Mouse (Mus musculus) layer of hippocampus, postnatal 10 days (tissue): ENCODE measurements around the gene Eps8. TPM values are rescaled to one million over a fixed set of nuclear protein-coding genes. Genes with fewer than 3 reads are reported as not detected.

ENCODE experiments used
- DNase-seq, 2 experiments: peaks; one replicate each; pipeline ENCODE4 v3.0.0; 2021; ENCODE audit warnings: low spot score in 2 of 2
- total RNA-seq, 2 experiments: library from RNA; stranded (reverse); gene quantifications; 2 replicates each; pipeline ENCODE4 v1.2.3; 2021

Gene Eps8
- total RNA-seq, 2 experiments from 2014 or later, result 55.5 to 58.6 TPM

DNA sequence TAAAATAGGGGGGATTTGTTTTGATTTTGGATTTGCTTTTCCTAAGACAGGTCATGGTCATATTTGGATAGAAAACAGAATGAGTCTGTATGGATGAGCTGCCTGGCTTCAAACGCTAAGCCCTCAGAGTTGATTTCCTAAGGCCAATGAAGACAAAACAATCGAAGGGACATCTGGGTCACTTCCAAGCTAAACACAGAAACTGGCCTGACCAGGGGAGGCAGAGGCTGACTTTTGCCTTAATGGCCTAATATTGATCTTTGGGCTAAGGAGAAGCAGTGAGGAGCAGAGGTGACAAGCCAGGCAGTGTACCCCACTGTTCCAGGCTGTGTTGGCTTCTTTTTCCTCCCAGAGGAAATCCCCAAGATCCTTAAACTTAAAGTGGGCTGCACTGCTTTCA, 33.7 kb downstream of the Eps8 start:
- DNase-seq, result no peak

DNA sequence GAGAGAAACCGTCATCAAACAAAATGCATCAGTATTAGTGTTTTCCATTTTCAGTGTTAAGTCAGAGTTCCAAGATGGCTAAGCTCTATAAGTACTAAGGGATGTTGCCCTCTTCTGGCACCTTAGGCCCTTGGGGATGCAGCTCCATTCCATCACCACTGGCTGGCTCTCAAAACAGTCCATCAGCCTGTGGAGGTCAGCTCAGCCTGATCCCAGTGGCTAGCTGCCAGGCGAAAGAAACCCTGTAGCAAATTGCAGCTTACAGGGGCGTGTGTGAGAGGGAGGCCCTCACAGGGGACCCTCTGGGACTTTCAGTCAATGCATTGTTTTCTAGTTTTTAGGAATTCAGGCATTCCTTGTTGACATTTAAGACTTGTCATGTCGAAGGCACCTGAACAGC, 40.8 kb downstream of the Eps8 start:
- DNase-seq, result no peak

DNA sequence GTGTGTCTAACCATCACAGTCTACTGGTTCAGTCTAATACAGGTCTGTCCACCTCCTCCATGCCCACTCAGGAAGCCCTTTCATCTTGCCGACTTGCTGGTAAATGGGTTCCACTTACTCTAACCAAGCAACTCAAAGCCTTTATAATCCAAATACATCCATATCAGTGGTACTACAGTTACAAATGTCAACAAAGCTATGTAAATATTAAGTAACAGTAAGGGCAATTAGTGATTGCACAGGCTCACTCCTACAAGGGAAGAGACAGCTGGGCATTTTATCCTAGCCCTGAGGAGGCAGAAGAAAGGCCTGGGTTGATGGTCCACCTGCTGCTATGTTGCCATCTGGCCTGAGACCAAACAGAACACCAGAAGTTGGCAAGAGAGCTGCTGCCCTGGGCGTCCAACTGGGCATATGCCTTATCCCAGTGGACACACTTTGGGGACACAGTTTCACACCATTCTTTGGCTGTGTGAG, 42.6 kb downstream of the Eps8 start:
- peak in 1 of 2 experiments; percentile 24 for DNase-seq

DNA sequence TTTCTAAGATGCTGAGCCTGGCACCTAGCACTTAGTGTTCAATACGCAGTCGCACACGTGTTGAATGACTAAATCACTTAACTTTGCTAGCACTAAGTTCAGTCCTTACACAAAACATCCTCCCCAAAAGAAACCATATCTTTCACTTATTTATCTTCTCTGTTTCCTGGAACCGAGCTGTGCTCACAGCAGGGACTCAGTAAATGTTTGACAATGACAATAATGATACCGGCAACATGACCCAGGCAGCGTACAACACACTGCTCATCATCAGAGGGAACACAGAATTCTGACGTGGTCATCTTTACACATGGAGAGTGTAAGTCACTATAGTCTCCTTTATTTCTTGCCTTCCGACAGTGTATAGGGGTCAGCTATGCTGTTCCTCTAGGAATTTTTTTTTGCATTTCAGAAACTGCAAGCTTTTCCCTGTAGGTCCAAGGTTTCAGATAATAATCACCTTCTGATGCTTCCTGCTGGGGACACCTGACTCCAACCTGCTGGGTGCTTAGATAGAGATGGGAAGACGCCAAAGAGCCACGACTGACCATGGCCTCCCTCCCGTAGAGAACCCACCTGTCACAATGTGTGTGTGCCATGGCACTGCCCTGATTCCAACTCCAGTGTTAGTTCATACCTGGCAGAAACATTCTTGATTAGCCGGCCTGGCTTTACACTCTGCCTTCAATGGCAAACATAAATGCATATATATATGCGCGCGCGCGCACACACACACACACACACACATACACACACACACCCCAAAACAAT, 46.3 kb downstream of the Eps8 start:
- no peak for DNase-seq

DNA sequence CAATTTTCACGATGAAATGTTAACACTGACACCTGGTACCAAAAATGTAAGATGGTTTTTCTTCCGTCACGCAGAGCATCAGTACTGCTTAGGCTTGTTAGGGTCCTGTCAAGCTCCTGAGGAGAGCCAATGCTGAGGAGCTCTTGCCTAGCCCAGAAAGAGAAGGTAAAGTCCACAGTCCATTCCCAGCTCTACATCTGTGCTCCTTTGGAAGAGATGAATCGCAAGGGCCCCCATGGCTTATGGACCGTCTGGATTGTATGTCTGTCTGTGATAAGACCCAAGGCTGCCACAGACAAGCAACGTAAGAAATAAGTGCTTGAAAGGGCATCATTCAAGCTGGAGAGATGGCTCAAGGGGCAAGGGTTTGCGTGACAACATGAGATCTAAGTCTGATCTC, 48.1 kb downstream of the Eps8 start:
- DNase-seq, result no peak

DNA sequence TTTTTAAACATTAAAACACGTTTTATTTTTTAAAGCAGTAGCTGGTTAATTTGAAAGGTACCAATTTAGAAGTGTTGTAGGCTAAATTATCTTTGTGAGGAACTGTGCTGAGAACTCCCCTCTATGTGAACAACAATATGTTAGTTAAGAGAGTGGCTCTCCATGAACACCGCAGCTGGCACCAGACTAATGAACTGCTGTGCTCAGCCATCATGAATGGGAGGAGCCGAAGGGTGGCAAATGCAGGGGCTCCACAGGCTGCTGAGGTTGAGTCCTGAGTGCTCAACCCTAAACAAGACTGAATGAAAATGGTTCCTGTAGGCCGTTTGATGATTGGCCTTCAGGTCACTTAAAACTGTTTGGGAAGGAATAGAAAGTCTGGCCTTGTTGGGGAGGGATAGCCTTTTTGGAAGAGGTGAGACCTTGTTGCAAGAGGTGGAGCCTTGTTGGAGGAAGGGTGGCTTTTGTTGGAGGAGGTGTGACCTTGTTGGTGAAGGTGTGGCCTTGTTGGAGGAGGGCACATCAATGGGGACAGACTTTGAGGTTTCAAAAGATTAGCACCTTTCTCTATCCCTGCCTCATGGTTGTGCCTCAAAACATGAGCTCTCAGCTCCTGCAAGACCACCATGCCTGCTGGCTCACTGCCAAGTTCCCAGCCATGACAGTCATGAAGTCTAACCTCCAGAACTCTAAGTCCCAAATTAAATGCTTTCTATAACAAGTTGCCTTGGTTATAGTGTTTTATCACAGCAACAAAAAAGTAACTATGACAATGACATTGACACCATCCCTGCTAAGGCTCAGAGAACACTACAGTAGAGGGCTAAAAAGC, 50.0 kb downstream of the Eps8 start:
- DNase-seq, result no peak

DNA sequence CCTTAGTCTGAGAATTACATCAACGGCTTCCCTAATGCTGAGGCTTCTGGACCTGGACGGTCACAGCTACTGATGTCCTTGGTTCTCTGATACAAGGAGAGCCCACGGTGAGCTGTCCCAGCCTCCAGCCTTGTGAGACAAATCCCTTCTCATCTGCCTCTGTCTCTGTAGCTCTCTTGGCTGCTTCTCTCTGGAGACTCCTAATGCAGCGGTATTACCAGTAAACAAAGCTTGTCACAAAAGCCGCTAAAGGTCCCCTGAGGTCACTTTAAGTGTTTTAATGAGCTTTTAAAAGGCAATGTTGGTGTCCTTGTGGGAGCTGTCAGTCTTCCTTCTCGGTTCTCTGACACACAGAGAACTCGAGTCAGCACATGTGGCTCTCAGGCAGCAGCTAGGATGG, 56.4 kb downstream of the Eps8 start:
- DNase-seq, result no peak

GRCm38 (mm10) chr6:137597442-137598058, 57.1 kb downstream of the Eps8 start:
- DNase-seq, result no peak

DNA sequence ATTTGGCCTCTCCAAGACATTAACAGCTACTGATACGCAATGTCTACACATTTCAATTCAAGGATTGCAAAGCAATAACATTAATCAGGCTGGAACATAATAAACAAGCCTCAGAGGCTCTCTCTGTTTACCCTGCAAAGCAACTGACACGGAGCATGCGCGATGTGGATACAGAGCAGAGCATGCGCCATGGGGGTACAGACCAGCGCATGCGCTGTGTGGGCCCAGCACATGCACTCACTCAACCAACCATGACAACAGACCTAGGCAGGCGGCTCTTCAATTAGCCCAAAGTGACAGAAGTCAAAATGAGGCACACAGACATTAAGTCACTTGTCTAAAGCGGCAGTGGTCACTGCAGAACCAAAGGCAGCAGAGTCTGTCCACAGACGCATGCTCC, 62.1 kb downstream of the Eps8 start:
- no peak for DNase-seq

- DNase-seq, result no peak
Observed at GRCm38 (mm10) chr6:137589245-137589618, 65.4 kb downstream of the Eps8 start.

DNA sequence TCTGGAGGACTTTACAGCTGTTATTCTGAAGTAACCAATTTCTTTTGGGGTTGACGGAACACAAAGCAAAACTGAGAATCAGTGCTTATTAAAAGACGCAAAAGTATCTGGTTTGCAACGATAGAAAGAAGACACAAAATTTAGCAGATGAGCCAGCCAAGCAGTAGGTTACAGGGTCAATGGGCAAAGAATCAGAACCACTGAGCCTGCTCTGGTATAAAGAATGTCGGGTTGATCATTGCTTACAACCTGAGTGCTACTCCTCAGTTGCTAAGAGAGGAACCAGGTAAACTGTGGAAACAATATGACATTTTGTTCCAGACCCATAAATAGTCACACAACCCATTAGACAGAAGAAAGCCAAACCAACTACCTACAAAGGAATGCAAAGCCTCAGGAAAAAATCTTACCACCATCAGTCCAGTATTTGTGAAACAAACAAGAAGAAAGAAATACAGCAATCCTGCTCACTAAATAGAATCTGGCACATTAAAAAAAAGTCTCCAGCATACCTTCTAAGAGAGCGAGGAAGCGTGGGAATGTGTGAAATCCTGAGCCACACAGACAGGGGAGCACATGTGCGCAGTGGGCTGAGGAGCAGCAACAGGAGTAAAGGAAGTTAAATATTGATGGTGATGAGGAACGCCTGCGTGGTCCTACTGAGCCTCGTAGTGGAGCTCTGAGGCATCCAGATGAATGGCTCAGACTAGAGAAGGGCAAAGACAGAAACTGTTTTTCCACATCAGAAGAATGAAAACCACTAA, 66.0 kb downstream of the Eps8 start:
- no peak for DNase-seq

- no peak for DNase-seq
Observed at GRCm38 (mm10) chr6:137587866-137588265, 66.8 kb downstream of the Eps8 start.

- DNase-seq, result no peak
Observed at GRCm38 (mm10) chr6:137585229-137585628, 69.4 kb downstream of the Eps8 start.

DNA sequence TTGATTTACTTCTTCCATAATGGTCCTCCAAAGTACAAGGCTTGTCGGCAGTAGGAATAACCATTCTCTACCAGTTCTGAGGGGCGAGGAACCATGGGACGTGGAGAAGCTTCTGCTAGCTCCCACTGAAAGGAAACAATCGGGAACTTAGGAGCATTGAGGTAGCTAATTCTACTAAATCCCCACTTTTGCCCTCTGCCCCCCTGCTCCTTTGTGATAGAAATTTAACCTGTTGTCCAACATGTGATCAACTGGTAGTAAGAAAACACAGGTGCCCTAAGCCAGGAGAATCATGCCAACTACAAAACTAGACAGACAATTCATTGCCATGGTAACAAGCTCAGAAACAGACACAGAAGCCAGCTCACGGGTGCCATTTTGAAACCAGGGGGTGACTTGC, 71.6 kb downstream of the Eps8 start:
- DNase-seq, result no peak

GRCm38 (mm10) chr6:137582207-137582889, 72.3 kb downstream of the Eps8 start:
- no peak for DNase-seq

- DNase-seq, result no peak
Observed at GRCm38 (mm10) chr6:137581331-137582010, 73.2 kb downstream of the Eps8 start.

DNA sequence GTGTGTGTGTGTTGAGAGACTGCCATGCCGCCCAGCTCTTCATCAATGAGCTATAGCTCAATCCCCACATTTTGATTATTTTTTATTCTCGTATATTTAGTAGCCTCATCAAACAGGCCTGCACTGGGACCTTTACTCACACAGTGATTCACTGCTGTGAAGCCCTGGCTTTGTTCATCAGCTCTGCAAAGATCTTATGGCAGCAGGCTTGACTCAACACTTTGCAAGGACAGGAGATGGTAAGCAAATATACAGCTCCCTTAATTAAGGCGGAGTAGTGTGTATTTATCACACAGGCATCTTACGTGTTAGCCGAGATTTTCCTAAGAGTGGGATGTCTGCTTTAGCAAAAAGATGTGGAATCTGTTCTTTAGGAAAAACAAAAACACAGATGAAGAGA, 74.2 kb downstream of the Eps8 start:
- no peak for DNase-seq

DNA sequence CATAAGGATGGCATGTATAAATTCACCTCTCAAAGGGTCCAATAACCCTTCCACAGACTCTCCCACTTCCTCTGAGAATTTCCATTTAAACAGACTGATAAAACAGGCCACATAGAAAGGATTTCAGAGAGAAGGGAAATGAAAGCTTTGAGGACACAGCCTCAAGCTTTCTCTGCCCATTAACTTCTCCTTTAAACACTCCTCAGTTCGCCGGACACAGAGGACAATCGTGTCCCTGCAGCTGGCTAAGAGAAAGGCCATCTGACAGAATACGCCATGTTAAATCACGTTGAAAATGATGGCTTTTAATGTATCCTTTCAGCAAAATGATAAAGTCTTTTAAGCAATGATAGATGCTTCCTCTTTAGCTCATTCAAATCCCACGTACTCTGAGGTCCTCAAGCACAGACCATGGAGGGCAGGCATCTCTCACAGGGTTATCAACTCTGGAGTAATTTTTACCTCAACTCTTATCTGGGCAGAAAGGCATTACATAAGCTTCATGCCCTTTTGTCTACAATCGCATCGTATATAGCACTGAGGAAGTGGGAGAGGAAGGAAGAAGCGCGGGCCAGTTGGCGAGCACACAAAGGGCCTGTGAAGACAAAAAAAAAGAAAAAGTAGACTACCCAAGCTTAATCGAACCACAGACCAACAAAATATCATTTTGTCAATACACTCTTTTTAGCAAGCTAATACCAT, 77.9 kb downstream of the Eps8 start:
- no peak for DNase-seq

DNA sequence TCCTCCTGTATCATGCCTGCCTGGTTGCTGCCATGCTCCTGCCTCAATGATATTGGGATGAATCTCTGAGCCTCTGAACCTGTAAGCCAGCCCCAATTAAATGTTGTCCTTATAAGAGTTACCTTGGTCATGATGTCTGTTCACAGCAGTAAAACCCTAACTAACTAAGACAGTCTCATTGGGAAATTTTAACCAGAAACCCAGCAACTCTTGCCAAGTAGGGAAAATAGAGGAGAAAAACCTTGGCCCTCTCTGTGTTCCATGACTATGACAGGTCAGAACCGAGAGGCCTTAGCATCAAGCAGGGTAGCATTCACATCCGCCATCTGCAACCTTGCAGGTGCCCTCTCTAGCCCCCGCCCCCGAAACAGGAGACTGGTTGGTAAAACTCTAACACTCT, 78.6 kb downstream of the Eps8 start:
- no peak for DNase-seq

DNA sequence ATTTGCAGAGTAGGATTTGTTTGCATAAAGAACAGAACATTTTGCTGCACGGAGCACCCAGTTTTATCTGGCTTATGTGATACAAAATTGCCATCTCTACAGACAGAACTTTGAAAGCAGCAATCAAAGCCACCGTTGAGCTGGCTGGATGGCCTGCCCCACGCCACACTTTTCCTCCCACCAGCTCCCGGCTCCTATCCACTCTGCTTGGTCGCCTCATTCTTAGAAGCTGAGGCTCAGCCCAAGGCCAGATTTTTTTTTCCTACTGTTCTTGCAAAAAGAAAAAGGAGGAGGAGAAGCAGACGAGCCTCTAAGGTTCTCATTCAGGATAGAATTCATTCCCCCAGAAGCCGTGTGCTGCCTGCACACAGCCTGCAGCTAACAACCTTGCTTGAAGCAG, 80.8 kb downstream of the Eps8 start:
- DNase-seq, result no peak
